Mouse (Mus musculus) stomach, embryonic 16.5 days (tissue): ENCODE results near the gene Suclg2. TPM values are rescaled to one million over a fixed set of nuclear protein-coding genes. Genes with fewer than 3 reads are reported as not detected.
A peak's percentile ranks its signal among the peaks of the same experiment; 100 is the strongest.

ENCODE experiments used
- ATAC-seq: fragments of 200-750 bp; cut with Nextera tagmentation; 2 replicates; pipeline ENCODE4 v1.8.0; 2017; ENCODE audit warnings: moderate number of reproducible peaks, moderate TSS enrichment; ENCODE audit not compliant: insufficient read depth, low FRiP score
- H3K27ac ChIP-seq: fragments of 300-500 bp; sonication (generic); 2 replicates; pipeline ENCODE4 v1.5.1; 2014; ENCODE audit warnings: low read length
- H3K27me3 ChIP-seq: fragments of 300-500 bp; sonication (generic); 2 replicates; pipeline ENCODE4 v1.6.1; 2014; ENCODE audit warnings: low read length, control low read depth, mixed read lengths; ENCODE audit not compliant: control insufficient read depth, insufficient read depth
- H3K36me3 ChIP-seq: fragments of 300-500 bp; sonication (generic); 2 replicates; pipeline ENCODE4 v1.6.1; 2014; ENCODE audit warnings: low read length; ENCODE audit not compliant: control insufficient read depth, insufficient read depth
- H3K4me1 ChIP-seq: fragments of 300-500 bp; sonication (generic); 2 replicates; pipeline ENCODE4 v1.6.1; 2014; ENCODE audit warnings: low read length, control low read depth, mixed read lengths; ENCODE audit not compliant: control insufficient read depth, insufficient read depth
- H3K4me2 ChIP-seq: fragments of 300-500 bp; sonication (generic); 2 replicates; pipeline ENCODE4 v1.6.1; 2014; ENCODE audit warnings: low read depth, low read length, mixed read lengths
- H3K4me3 ChIP-seq: fragments of 300-500 bp; sonication (generic); replicated peaks from 2 replicates; pipeline ENCODE4 v1.5.1; 2014; ENCODE audit warnings: mild to moderate bottlenecking, low read length
- H3K9ac ChIP-seq: fragments of 300-500 bp; sonication (generic); 2 replicates; pipeline ENCODE4 v1.6.1; 2014; ENCODE audit warnings: low read length
- H3K9me3 ChIP-seq: fragments of 300-500 bp; sonication (generic); replicated peaks from 2 replicates; pipeline ENCODE4 v1.6.1; 2016; ENCODE audit warnings: low read length, control low read depth; ENCODE audit not compliant: control insufficient read depth
- WGBS: fragments of 180-500 bp; shearing (Covaris S2); extraction: QIAGEN DNeasy Blood & Tissue Kit; methylation state at CpG from one replicate; pipeline ENCODE4 v1.1.7; 2014; 5-methylcytosine and 5-hydroxymethylcytosine counted together
- polyA plus RNA-seq: library from polyadenylated mRNA; unstranded; fragments of >200 nt; fragmentation: Nextera tagmentation; extraction: Ambion mirVana; gene quantifications from 2 replicates; pipeline ENCODE4 v1.2.1, GENCODE M21; 2015

Gene Suclg2
- polyA plus RNA-seq, 1 experiment from 2014 or later = 97.1 TPM

DNA sequence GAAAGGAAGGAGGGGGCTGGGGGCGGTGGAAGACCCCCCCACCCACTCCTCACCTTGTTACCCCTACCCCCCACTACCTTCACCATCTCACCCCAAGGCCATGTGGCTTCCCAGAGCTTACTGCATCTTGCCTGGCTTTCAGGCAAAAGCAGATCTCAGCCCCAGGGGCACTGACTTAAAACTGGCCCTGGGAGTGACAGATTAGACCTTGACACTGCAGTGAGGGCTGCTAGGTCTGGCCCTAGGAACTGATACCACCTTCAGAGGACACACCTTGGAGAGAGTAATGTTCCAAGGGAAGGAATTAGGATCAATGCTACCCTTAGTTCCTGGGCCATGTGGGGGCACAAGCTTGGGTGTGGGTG is 351 bp upstream of the Suclg2 start:
- peak; percentile 30 for ATAC-seq
- Histone ChIP-seq H3K4me1 (peaks cover 9% of the 10 kb centered on the region; the same call in 1 of the 2 replicates), H3K36me3 (no peaks in the 10 kb centered on the region), H3K27me3 (no peaks in the 10 kb centered on the region), H3K9me3 (no peaks in the 10 kb centered on the region), H3K4me3 (peak overlapping the region; percentile 84), H3K9ac (peak overlapping the region; percentile 63), H3K27ac (no peak overlapping the region; the same call in 1 of the 2 replicates), H3K4me2 (peak overlapping the region; percentile 89)
- WGBS = 0% methylated on average over 1 of the region's 1 CpGs

DNA sequence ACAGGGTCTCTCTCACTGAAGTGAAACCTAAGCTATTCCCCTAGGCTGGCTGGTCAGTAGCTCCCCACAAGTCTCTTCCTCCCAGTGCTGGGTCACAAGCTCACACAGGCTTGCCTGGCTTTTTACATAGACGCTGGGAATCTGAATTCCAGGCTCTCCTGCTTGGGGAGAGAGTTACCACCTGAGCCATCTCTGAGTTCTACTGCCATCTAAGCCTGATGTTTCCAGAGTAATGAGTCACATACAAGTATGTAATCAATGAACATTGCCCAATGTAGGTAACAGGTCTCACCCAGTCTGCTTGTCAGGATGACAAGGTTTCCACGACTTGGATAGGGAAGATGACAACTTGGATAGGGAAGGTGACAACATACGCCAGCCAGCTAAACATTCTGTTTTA is 1.5 kb downstream of the Suclg2 start:
- WGBS = 71% methylated on average over 3 of the region's 3 CpGs
- Histone ChIP-seq H3K9ac (no peak overlapping the region), H3K9me3 (no peaks in the 10 kb centered on the region), H3K27ac (no peak overlapping the region), H3K4me2 (peak overlapping the region; percentile 89; the same call in 1 of the 2 replicates), H3K36me3 (no peaks in the 10 kb centered on the region), H3K4me1 (peaks cover 15% of the 10 kb centered on the region; the same call in 1 of the 2 replicates), H3K4me3 (no peak overlapping the region), H3K27me3 (no peaks in the 10 kb centered on the region)
- no peak for ATAC-seq

DNA sequence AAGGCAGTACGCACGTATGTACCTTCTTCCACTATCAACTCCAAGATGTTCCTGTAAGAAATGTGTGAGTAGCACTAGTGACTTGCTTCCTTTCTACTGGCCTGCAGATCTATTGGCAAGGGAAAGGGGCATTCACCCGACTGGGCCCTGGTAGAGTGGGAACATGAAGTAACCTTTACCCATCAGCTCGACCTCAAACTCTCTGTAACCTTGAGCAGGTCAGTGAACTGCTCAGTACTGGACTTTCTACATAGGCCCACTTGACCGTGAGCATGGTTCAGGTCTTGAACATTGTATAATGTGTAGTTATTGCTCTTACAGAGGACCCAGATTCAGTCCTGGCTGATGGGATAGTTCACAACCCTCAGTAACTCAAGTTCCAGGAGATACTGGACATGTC is 2.1 kb downstream of the Suclg2 start:
- Histone ChIP-seq H3K36me3 (no peaks in the 10 kb centered on the region), H3K9ac (no peak overlapping the region), H3K4me3 (no peak overlapping the region), H3K4me1 (peaks cover 15% of the 10 kb centered on the region; the same call in 1 of the 2 replicates), H3K9me3 (no peaks in the 10 kb centered on the region), H3K4me2 (no peak overlapping the region), H3K27me3 (no peaks in the 10 kb centered on the region), H3K27ac (no peak overlapping the region)
- 90% methylated on average over 5 of the region's 5 CpGs for WGBS
- no peak for ATAC-seq

DNA sequence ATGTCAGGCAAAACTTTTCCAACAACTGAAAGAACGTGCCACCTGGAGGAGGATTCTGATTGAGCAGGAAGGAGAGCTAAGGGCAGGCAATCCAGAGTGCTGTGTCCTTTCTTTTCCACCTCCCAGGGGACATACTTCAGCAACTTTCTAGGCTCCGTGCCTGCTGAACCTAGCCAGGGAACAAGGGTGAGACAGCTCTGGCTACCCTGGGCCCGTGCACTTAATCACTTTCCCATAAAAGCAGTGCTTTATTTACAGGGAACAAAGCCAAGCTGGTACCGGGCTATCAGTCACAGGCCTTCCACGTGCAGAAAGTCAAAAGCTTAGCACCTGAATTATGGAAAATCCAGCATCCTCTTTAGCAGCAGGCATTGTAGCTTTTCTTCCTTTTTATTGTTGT is 5.4 kb downstream of the Suclg2 start:
- H3K9me3 ChIP-seq = no peaks in the 10 kb centered on the region
- 29% methylated on average over 5 of the region's 5 CpGs for WGBS
- H3K4me3 ChIP-seq = no peak overlapping the region
- no peak overlapping the region for H3K27ac ChIP-seq
- no peak overlapping the region for H3K9ac ChIP-seq
- no peaks in the 10 kb centered on the region for H3K36me3 ChIP-seq
- ATAC-seq = no peak
- no peak overlapping the region for H3K4me2 ChIP-seq
- H3K27me3 ChIP-seq = no peaks in the 10 kb centered on the region
- peaks cover 12% of the 10 kb centered on the region; the same call in 1 of the 2 replicates for H3K4me1 ChIP-seq

DNA sequence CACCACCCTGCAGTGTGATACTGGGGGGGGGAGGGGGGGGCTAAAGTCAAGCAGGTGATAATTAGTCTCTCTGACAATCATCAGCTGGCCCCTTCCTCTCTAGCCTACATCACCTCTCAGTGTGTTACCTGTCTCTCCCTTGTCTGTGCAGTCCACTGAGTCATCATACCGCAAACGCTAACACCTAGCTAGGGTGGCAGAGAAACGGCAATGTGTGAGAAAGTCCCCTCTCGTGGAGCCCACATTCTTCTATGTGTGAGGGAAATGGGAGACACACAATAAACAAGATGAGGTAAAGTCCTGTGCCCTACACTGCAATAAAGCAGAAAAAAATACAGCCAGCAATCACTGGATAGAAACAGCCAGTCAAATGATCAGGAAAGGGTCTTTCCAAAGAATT is 6.5 kb downstream of the Suclg2 start:
- Histone ChIP-seq H3K9me3 (0 out of 2 replicates have a peak, but pooled peaks cover 5% of the 10 kb centered on the region), H3K4me2 (no peak overlapping the region), H3K27ac (no peak overlapping the region), H3K9ac (no peak overlapping the region), H3K27me3 (no peaks in the 10 kb centered on the region), H3K4me3 (no peak overlapping the region), H3K4me1 (peaks cover 8% of the 10 kb centered on the region; the same call in 1 of the 2 replicates), H3K36me3 (no peaks in the 10 kb centered on the region)
- 70% methylated on average over 4 of the region's 4 CpGs for WGBS
- ATAC-seq = no peak

DNA sequence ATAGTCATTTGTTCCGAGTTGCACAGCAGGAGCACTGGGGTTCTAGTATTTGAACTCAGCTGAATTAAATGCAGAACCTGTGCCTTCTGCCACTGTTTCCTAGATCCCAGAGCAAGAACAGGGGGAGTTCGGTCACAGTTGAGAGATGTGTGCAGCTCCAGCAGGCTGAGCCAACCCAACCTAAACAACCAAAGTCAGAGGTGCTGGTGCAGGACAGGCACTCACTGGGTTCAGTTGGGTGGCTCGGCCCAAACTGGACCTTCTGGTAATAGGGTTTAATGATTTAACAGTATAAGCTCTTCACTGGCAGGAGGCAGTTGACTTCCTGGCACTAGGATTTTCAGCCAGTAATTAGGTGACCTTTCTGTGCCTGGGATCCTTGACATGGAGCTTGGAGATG is 6.9 kb downstream of the Suclg2 start:
- 74% methylated on average over 3 of the region's 3 CpGs for WGBS
- ATAC-seq = no peak
- Histone ChIP-seq H3K4me3 (no peak overlapping the region), H3K4me2 (no peak overlapping the region), H3K27ac (no peak overlapping the region), H3K36me3 (no peaks in the 10 kb centered on the region), H3K9me3 (0 out of 2 replicates have a peak, but pooled peaks cover 5% of the 10 kb centered on the region), H3K9ac (no peak overlapping the region), H3K4me1 (peaks cover 6% of the 10 kb centered on the region; the same call in 1 of the 2 replicates), H3K27me3 (no peaks in the 10 kb centered on the region)

DNA sequence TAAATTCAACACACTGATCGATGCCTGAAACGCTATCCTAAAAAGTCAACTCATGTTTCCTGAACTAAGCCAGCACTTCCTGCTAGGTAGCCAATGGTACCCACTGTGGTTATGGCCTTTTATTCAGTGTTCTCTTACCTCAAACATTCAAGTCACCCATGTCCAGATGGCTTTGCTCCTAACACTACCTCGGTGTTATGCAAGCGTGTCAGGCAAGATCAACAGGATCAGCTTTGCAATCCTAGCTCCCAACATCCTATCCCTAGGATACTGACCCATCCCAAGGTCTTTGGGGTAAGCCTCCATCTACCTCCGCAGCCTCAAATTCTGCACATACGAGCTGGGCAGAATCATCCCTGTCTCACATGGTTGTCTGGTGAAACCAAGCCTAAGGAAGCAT is 7.7 kb downstream of the Suclg2 start:
- WGBS = 79% methylated on average over 6 of the region's 6 CpGs
- no peak overlapping the region for H3K4me3 ChIP-seq
- H3K4me1 ChIP-seq = peaks cover 6% of the 10 kb centered on the region; the same call in 1 of the 2 replicates

DNA sequence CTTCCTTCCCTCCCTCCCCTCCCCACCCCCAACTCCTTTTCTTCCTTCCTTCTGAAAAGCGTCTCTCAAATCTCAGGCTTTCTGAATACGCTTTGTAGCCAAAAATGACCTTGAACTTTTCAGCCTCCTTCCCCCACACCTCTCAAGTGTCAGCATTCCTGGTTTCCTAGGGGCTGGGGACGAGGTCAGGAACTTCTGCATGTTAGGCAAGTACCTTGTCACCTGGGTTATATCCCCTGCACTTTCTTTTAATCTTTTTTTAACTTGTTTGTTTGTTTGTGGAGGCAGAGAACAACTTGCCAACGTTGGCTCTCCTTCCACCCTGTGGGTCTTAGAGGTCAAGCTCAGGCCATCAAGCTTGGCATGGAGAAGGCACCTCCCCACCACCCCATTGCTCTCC is 9.1 kb downstream of the Suclg2 start:
- 0 out of 2 replicates have a peak, but pooled peaks cover 5% of the 10 kb centered on the region for H3K9me3 ChIP-seq
- H3K27me3 ChIP-seq = no peaks in the 10 kb centered on the region
- 49% methylated on average over 4 of the region's 4 CpGs for WGBS
- H3K4me2 ChIP-seq = no peak overlapping the region
- no peak overlapping the region for H3K27ac ChIP-seq
- ATAC-seq = no peak
- H3K4me1 ChIP-seq = peaks cover 6% of the 10 kb centered on the region; the same call in 1 of the 2 replicates
- H3K9ac ChIP-seq = no peak overlapping the region
- H3K4me3 ChIP-seq = no peak overlapping the region
- H3K36me3 ChIP-seq = no peaks in the 10 kb centered on the region

More for the DNA sequence above, 7.7 kb downstream of the Suclg2 start:
- Histone ChIP-seq H3K27me3 (no peaks in the 10 kb centered on the region), H3K4me2 (no peak overlapping the region), H3K9ac (no peak overlapping the region), H3K27ac (no peak overlapping the region), H3K36me3 (no peaks in the 10 kb centered on the region), H3K9me3 (0 out of 2 replicates have a peak, but pooled peaks cover 5% of the 10 kb centered on the region)
- ATAC-seq = no peak

DNA sequence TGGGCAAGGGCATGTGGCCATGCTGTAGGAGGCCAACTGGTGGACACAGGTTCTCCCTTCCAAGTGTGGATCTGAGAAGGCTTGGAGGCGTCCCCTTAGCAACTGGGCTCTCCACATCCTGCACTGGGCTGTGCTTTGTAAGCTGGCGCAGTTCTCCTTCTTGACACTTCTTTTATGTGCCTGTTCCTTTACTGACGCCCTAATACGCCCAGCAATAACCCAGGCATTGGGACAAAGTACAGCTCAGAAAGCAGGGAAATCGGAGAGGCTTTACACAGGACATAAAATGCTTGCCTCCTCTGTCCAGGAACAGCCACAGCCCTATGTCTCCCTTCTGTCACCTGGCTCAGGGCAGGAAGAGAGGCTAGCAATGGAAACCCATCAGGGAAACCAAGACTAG is 9.5 kb downstream of the Suclg2 start:
- peak; percentile 28; the same call in 1 of the 2 replicates for ATAC-seq
- Histone ChIP-seq H3K4me3 (no peak overlapping the region), H3K9ac (no peak overlapping the region), H3K36me3 (no peaks in the 10 kb centered on the region), H3K27me3 (no peaks in the 10 kb centered on the region), H3K4me2 (no peak overlapping the region), H3K27ac (no peak overlapping the region), H3K9me3 (0 out of 2 replicates have a peak, but pooled peaks cover 5% of the 10 kb centered on the region), H3K4me1 (peaks cover 6% of the 10 kb centered on the region; the same call in 1 of the 2 replicates)
- WGBS = 80% methylated on average over 5 of the region's 5 CpGs
